Mouse (Mus musculus): Measurements from ENCODE around the gene Rhof.

The Rhof gene

GRCm38 (mm10) chr5:123132308-123133071 is at the start of gene Rhof:
Rhof (minus strand) TSS chr5:123132692.
- DNase-seq: peak; percentile 85 to 87

GRCm38 (mm10) chr5:123181536-123181935 is 49.0 kb upstream of the Rhof start:
- DNase-seq: no peak

GRCm38 (mm10) chr5:123180390-123180789 is 47.9 kb upstream of the Rhof start:
- no peak for DNase-seq

- no peak for DNase-seq
These were observed 46.3 kb upstream of the Rhof start for GRCm38 (mm10) chr5:123178792-123179191.

- peak; percentile 87 to 91 for DNase-seq
These were observed 39.3 kb upstream of the Rhof start for GRCm38 (mm10) chr5:123171646-123172350.

GRCm38 (mm10) chr5:123170365-123170764 is 37.9 kb upstream of the Rhof start:
- DNase-seq: no peak

GRCm38 (mm10) chr5:123169284-123169683 is 36.8 kb upstream of the Rhof start, which contains the start of gene Psmd9:
Psmd9 (plus strand) TSS chr5:123169413.
- no peak for DNase-seq

GRCm38 (mm10) chr5:123167591-123167990 is 35.1 kb upstream of the Rhof start:
- DNase-seq: no peak

- DNase-seq: no peak
These were observed 33.9 kb upstream of the Rhof start for GRCm38 (mm10) chr5:123166437-123166836.

- no peak for DNase-seq
These were observed 30.4 kb upstream of the Rhof start for GRCm38 (mm10) chr5:123162942-123163341.

- no peak for DNase-seq
These were observed 27.8 kb upstream of the Rhof start for GRCm38 (mm10) chr5:123160341-123160740.

- DNase-seq: no peak
These were observed 27.4 kb upstream of the Rhof start for GRCm38 (mm10) chr5:123159866-123160265.

GRCm38 (mm10) chr5:123159446-123159845 is 27.0 kb upstream of the Rhof start:
- DNase-seq: no peak

GRCm38 (mm10) chr5:123157972-123158371 is 25.5 kb upstream of the Rhof start:
- no peak for DNase-seq

GRCm38 (mm10) chr5:123156763-123157162 is 24.3 kb upstream of the Rhof start:
- no peak for DNase-seq

- peak; percentile 75 to 83 for DNase-seq
These were observed 22.9 kb upstream of the Rhof start for GRCm38 (mm10) chr5:123155425-123155824.

- no peak for DNase-seq
These were observed 20.4 kb upstream of the Rhof start for GRCm38 (mm10) chr5:123152901-123153300.

- no peak for DNase-seq
These were observed 19.3 kb upstream of the Rhof start for GRCm38 (mm10) chr5:123151707-123152362.

- peak; percentile 73 to 76 for DNase-seq
These were observed 18.6 kb upstream of the Rhof start for GRCm38 (mm10) chr5:123151077-123151476.

- DNase-seq: peak; percentile 46 to 48
These were observed 18.1 kb upstream of the Rhof start for GRCm38 (mm10) chr5:123150641-123151040.

- peak; percentile 91 to 92 for DNase-seq
These were observed 17.2 kb upstream of the Rhof start for GRCm38 (mm10) chr5:123149451-123150400.

GRCm38 (mm10) chr5:123148073-123148722 is 15.7 kb upstream of the Rhof start:
- peak in 1 of 2 experiments; percentile 31 for DNase-seq
